Mouse (Mus musculus): ENCODE data around the gene Gm5741.

DNA sequence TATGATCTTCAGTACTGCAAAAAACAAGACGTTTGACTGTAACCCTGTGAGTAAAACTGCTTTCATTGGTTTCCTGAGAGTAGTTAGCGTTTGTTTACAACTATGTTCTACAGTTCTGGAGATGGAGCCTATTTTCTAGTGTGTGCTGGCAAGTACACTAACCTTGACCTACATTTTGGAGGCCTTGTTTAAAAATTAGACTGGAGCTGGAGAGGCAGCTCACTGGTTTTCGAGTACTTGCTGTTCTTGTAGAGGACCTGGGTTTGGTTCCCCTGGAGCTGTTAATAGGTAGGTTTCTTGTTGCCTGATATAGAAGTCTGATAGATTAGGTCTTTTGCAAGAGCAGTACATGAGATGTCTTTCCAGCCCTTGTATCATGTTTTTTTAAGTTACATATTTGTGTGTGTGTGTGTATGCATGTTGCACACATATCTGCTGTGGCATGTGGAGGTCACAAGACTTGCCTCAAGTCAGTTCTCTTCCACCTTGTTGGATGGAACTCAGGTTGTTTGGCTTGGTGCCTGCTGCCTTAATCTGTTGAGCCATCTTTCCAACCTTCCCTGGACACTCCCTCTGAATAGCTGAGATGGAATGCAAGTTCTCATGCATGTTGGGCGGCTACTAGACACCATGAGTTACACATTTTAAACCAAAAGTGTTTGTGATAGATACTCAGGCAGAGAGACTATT, 35.0 kb downstream of the Gm5741 start:
- TF ChIP-seq CTCF (IDR thresholded peaks at IDR 0.05; ENCODE audit: low read depth), result no peak
- peak; percentile 40 for TF ChIP-seq EP300 (optimal IDR thresholded peaks at IDR 0.05)
